8 mouse cellular contexts compared by ENCODE assay signal in the genomic region with DNA sequence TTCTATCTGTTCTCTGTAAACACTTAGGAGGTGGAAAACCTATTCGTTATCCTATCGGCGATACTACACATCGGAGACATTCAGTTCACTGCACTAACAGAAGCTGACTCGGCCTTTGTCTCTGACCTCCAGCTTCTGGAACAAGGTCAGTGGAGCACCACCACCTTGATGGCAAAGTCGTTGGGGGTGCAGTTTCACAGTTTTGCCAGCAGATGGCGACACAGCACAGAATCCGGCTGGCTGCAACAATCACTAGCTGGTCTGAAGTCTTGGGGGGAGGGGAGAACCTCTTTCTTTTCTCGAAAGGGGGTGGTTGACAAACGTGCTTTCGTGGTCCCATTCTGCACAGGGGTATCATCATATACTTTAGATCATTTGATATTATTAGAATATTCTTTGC.
DNase-seq lines count a peak whose midpoint lies in the region; ATAC-seq and TF ChIP-seq lines count a peak whose summit lies in the region.

No protein-coding gene starts in this region.

- peak; percentile 92 for DNase-seq in heart, adult 11 months
- DNase-seq in cerebellum, postnatal 25 days = peak; percentile 79 to 82
- peak; percentile 68 for DNase-seq in gastrocnemius, adult 18-20 months (ENCODE audit: low spot score)
- DNase-seq in left cerebral cortex, postnatal 36 days (ENCODE audit: low spot score in 2 of 2) = peak; percentile 64 to 77
- DNase-seq in midbrain, postnatal 0 days (ENCODE audit: low spot score) = peak; percentile 83
- peak; percentile 19 to 45 for DNase-seq in spleen, adult 18-20 months

- intact Hi-C loops in left cerebral cortex, postnatal 36 days (cut with DNase I) = loop anchor here (2.0 kb wide), 1 partner anchor 736 kb away; no protein-coding TSS in a partner anchor

- no peak for ATAC-seq in heart, embryonic 12.5 days (ENCODE audit: insufficient number of reproducible peaks, low FRiP score)
- 0 out of 2 replicates have a peak, but pooled peaks have one; percentile 11 for ATAC-seq in intestine, embryonic 16.5 days
- ATAC-seq in midbrain, postnatal 0 days (ENCODE audit: low FRiP score) = peak; percentile 58

- TF ChIP-seq CTCF in midbrain, postnatal 0 days (IDR thresholded peaks at IDR 0.05) = peak; percentile 100

- no peak overlapping the region for H3K9ac ChIP-seq in heart, embryonic 12.5 days
- no peak overlapping the region for H3K9ac ChIP-seq in intestine, embryonic 16.5 days (ENCODE audit: low read depth, low read length)
- H3K9ac ChIP-seq in midbrain, postnatal 0 days (replicated peaks; ENCODE audit: low read length, poor library complexity, severe bottlenecking) = no peak overlapping the region

- no peaks in the 10 kb centered on the region for H3K9me3 ChIP-seq in heart, embryonic 12.5 days (replicated peaks)
- no peaks in the 10 kb centered on the region for H3K9me3 ChIP-seq in intestine, embryonic 16.5 days (ENCODE audit: control insufficient read depth, low read length)
- H3K9me3 ChIP-seq in midbrain, postnatal 0 days (ENCODE audit: low read length) = no peaks in the 10 kb centered on the region

- no peak overlapping the region for H3K4me3 ChIP-seq in heart, embryonic 12.5 days
- no peak overlapping the region for H3K4me3 ChIP-seq in intestine, embryonic 16.5 days (ENCODE audit: low read length)
- no peak overlapping the region for H3K4me3 ChIP-seq in midbrain, postnatal 0 days (ENCODE audit: low read depth, low read length)

- H3K4me1 ChIP-seq in heart, embryonic 12.5 days (replicated peaks) = no peaks in the 10 kb centered on the region
- H3K4me1 ChIP-seq in intestine, embryonic 16.5 days (ENCODE audit: control insufficient read depth, insufficient read depth, low read length) = no peaks in the 10 kb centered on the region
- no peaks in the 10 kb centered on the region for H3K4me1 ChIP-seq in midbrain, postnatal 0 days (ENCODE audit: insufficient read depth, low read length)

- H3K36me3 ChIP-seq in heart, embryonic 12.5 days = no peaks in the 10 kb centered on the region
- no peaks in the 10 kb centered on the region for H3K36me3 ChIP-seq in intestine, embryonic 16.5 days (ENCODE audit: control insufficient read depth, insufficient read depth, low read length)
- H3K36me3 ChIP-seq in midbrain, postnatal 0 days (ENCODE audit: insufficient read depth, low read length) = peaks cover 4% of the 10 kb centered on the region; the same call in 1 of the 2 replicates

- no peak overlapping the region for H3K4me2 ChIP-seq in heart, embryonic 12.5 days
- H3K4me2 ChIP-seq in intestine, embryonic 16.5 days (ENCODE audit: low read depth, low read length) = no peak overlapping the region
- H3K4me2 ChIP-seq in midbrain, postnatal 0 days (ENCODE audit: low read depth, low read length, poor library complexity, severe bottlenecking) = no peak overlapping the region

- no peak overlapping the region for H3K27ac ChIP-seq in heart, embryonic 12.5 days (ENCODE audit: poor library complexity, severe bottlenecking)
- no peak overlapping the region for H3K27ac ChIP-seq in intestine, embryonic 16.5 days (ENCODE audit: low read length)
- no peak overlapping the region for H3K27ac ChIP-seq in midbrain, postnatal 0 days (ENCODE audit: low read depth, low read length)

- 12% methylated on average over 11 of the region's 11 CpGs for WGBS in heart, embryonic 12.5 days
- 15% methylated on average over 11 of the region's 11 CpGs for WGBS in intestine, embryonic 16.5 days
- 13% methylated on average over 11 of the region's 11 CpGs for WGBS in midbrain, postnatal 0 days

- 0 out of 2 replicates have a peak, but pooled peaks cover 7% of the 10 kb centered on the region for H3K27me3 ChIP-seq in heart, embryonic 12.5 days (replicated peaks)
- no peaks in the 10 kb centered on the region for H3K27me3 ChIP-seq in intestine, embryonic 16.5 days (replicated peaks; ENCODE audit: control insufficient read depth, insufficient read depth, low read length)
- no peaks in the 10 kb centered on the region for H3K27me3 ChIP-seq in midbrain, postnatal 0 days (ENCODE audit: insufficient read depth, low read length)

Comparison
In these comparisons a context has a peak if more than half of its experiments do, and no peak if none do; other contexts are left out.
1. DNase-seq: peak in every context shown above with its lines; median percentile 92 in heart, adult 11 months; 83 in midbrain, postnatal 0 days; 80 in cerebellum, postnatal 25 days; 70 in left cerebral cortex, postnatal 36 days; 68 in gastrocnemius, adult 18-20 months; 32 in spleen, adult 18-20 months.